Mouse (Mus musculus): ENCODE data around the gene Rsph14. TPM values are rescaled to one million over a fixed set of nuclear protein-coding genes. Genes with fewer than 3 reads are reported as not detected.

The Rsph14 gene
- not detected in 2 replicates for polyA plus RNA-seq (2012; ENCODE audit: insufficient read depth, insufficient read length, missing spikeins)

- Histone ChIP-seq H3K4me3 (ENCODE audit: insufficient read depth, low read length) (no peak within 1 kb of the TSS), H3K27ac (ENCODE audit: insufficient read depth, low read depth, low read length) (no peak within 1 kb of the TSS), H3K4me1 (ENCODE audit: control insufficient read depth, insufficient read depth, low read length) (no peaks in the 10 kb centered on the region)
- TF ChIP-seq POLR2A (IDR thresholded peaks at IDR 0.05; ENCODE audit: borderline replicate concordance, low read depth, low read length), result no peak
- TF ChIP-seq CTCF (IDR thresholded peaks at IDR 0.05; ENCODE audit: low read depth, low read length), result no peak
Measured at GRCm38 (mm10) chr10:75032395-75032794, at the start of gene Rsph14. Gene Rsph14 (minus strand): TSS chr10:75032586.

- no peak overlapping the region for H3K4me3 ChIP-seq (ENCODE audit: insufficient read depth, low read length)
- TF ChIP-seq CTCF (IDR thresholded peaks at IDR 0.05; ENCODE audit: low read depth, low read length) (no peak), POLR2A (IDR thresholded peaks at IDR 0.05; ENCODE audit: borderline replicate concordance, low read depth, low read length) (no peak)
- no peak overlapping the region for H3K27ac ChIP-seq (ENCODE audit: insufficient read depth, low read depth, low read length)
- H3K4me1 ChIP-seq (ENCODE audit: control insufficient read depth, insufficient read depth, low read length), result no peaks in the 10 kb centered on the region
Measured at GRCm38 (mm10) chr10:75078174-75079128, 46.1 kb upstream of the Rsph14 start.

- no peak for TF ChIP-seq POLR2A (IDR thresholded peaks at IDR 0.05; ENCODE audit: borderline replicate concordance, low read depth, low read length)
- no peak for TF ChIP-seq CTCF (IDR thresholded peaks at IDR 0.05; ENCODE audit: low read depth, low read length)
- Histone ChIP-seq H3K27ac (ENCODE audit: insufficient read depth, low read depth, low read length) (no peak overlapping the region), H3K4me3 (ENCODE audit: insufficient read depth, low read length) (no peak overlapping the region), H3K4me1 (ENCODE audit: control insufficient read depth, insufficient read depth, low read length) (no peaks in the 10 kb centered on the region)
Measured at GRCm38 (mm10) chr10:75075665-75076064, 43.3 kb upstream of the Rsph14 start.

GRCm38 (mm10) chr10:75070281-75070976 lies 38.0 kb upstream of the Rsph14 start:
- H3K27ac ChIP-seq (ENCODE audit: insufficient read depth, low read depth, low read length), result no peak overlapping the region
- H3K4me3 ChIP-seq (ENCODE audit: insufficient read depth, low read length), result no peak overlapping the region
- no peaks in the 10 kb centered on the region for H3K4me1 ChIP-seq (ENCODE audit: control insufficient read depth, insufficient read depth, low read length)

GRCm38 (mm10) chr10:75068624-75069328 lies 36.4 kb upstream of the Rsph14 start:
- H3K4me3 ChIP-seq (ENCODE audit: insufficient read depth, low read length), result no peak overlapping the region
- no peaks in the 10 kb centered on the region for H3K4me1 ChIP-seq (ENCODE audit: control insufficient read depth, insufficient read depth, low read length)
- TF ChIP-seq POLR2A (IDR thresholded peaks at IDR 0.05; ENCODE audit: borderline replicate concordance, low read depth, low read length) (no peak), CTCF (IDR thresholded peaks at IDR 0.05; ENCODE audit: low read depth, low read length) (no peak)
- H3K27ac ChIP-seq (ENCODE audit: insufficient read depth, low read depth, low read length), result no peak overlapping the region

More at GRCm38 (mm10) chr10:75070281-75070976, 38.0 kb upstream of the Rsph14 start:
- no peak for TF ChIP-seq POLR2A (IDR thresholded peaks at IDR 0.05; ENCODE audit: borderline replicate concordance, low read depth, low read length)

- Histone ChIP-seq H3K4me1 (ENCODE audit: control insufficient read depth, insufficient read depth, low read length) (no peaks in the 10 kb centered on the region), H3K4me3 (ENCODE audit: insufficient read depth, low read length) (no peak overlapping the region), H3K27ac (ENCODE audit: insufficient read depth, low read depth, low read length) (no peak overlapping the region)
- TF ChIP-seq CTCF (IDR thresholded peaks at IDR 0.05; ENCODE audit: low read depth, low read length) (no peak), POLR2A (IDR thresholded peaks at IDR 0.05; ENCODE audit: borderline replicate concordance, low read depth, low read length) (no peak)
Measured at GRCm38 (mm10) chr10:75068086-75068485, 35.7 kb upstream of the Rsph14 start.

- H3K4me1 ChIP-seq (ENCODE audit: control insufficient read depth, insufficient read depth, low read length), result no peaks in the 10 kb centered on the region
- TF ChIP-seq POLR2A (IDR thresholded peaks at IDR 0.05; ENCODE audit: borderline replicate concordance, low read depth, low read length) (no peak), CTCF (IDR thresholded peaks at IDR 0.05; ENCODE audit: low read depth, low read length) (no peak)
Measured at GRCm38 (mm10) chr10:75067446-75067845, 35.1 kb upstream of the Rsph14 start.

GRCm38 (mm10) chr10:75065691-75066090 lies 33.3 kb upstream of the Rsph14 start:
- Histone ChIP-seq H3K27ac (ENCODE audit: insufficient read depth, low read depth, low read length) (no peak overlapping the region), H3K4me3 (ENCODE audit: insufficient read depth, low read length) (no peak overlapping the region), H3K4me1 (ENCODE audit: control insufficient read depth, insufficient read depth, low read length) (no peaks in the 10 kb centered on the region)
- TF ChIP-seq POLR2A (IDR thresholded peaks at IDR 0.05; ENCODE audit: borderline replicate concordance, low read depth, low read length), result no peak
- no peak for TF ChIP-seq CTCF (IDR thresholded peaks at IDR 0.05; ENCODE audit: low read depth, low read length)

More at GRCm38 (mm10) chr10:75067446-75067845, 35.1 kb upstream of the Rsph14 start:
- Histone ChIP-seq H3K4me3 (ENCODE audit: insufficient read depth, low read length) (no peak overlapping the region), H3K27ac (ENCODE audit: insufficient read depth, low read depth, low read length) (no peak overlapping the region)

- Histone ChIP-seq H3K4me3 (ENCODE audit: insufficient read depth, low read length) (no peak overlapping the region), H3K4me1 (ENCODE audit: control insufficient read depth, insufficient read depth, low read length) (peaks cover 2% of the 10 kb centered on the region), H3K27ac (ENCODE audit: insufficient read depth, low read depth, low read length) (no peak overlapping the region)
- TF ChIP-seq CTCF (IDR thresholded peaks at IDR 0.05; ENCODE audit: low read depth, low read length), result no peak
- TF ChIP-seq POLR2A (IDR thresholded peaks at IDR 0.05; ENCODE audit: borderline replicate concordance, low read depth, low read length), result no peak
Measured at GRCm38 (mm10) chr10:75063301-75063965, 31.0 kb upstream of the Rsph14 start.

Measured in bone marrow macrophage, adult 2 months (primary cell).